Mouse (Mus musculus) thymus, adult 18-20 months (tissue): Measurements from ENCODE around the gene Scgn.

Experiments used
- DNase-seq, 2 experiments: peaks; one replicate each; pipeline ENCODE4 v3.0.0; 2022; ENCODE audit warnings: mixed read lengths in 2 of 2

Gene Scgn

GRCm38 (mm10) chr13:23934211-23934520 lies 56.8 kb downstream of the Scgn start, which contains the start of gene Hist1h2aa:
Gene Hist1h2aa (plus strand): TSS chr13:23934462.
- no peak for DNase-seq

GRCm38 (mm10) chr13:23933421-23934210 lies 57.4 kb downstream of the Scgn start, which contains the start of gene Hist1h2ba:
Gene Hist1h2ba (minus strand): TSS chr13:23934156.
- no peak for DNase-seq

- DNase-seq: no peak
These were observed 60.1 kb downstream of the Scgn start for GRCm38 (mm10) chr13:23930904-23931303.

GRCm38 (mm10) chr13:23930461-23930860 lies 60.6 kb downstream of the Scgn start:
- no peak for DNase-seq

DNA sequence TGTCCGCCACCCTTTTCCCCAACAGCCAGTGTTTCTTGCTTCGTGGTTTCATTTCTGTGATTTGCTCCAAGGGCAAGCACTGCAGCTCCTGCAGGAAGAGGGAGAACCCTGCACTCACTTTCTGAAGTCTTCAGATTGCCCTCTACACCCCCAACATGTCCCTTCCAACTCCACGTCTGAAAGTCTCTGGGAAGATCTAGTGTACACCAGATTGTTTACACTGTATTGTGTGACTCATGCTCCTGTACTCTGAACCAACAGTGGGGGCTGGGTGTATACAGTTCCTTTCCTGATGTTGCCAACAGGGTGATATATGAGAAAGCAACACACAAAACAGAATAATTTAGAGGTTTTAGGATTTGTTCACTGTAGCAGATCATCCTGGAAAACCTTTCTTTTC lies 62.4 kb downstream of the Scgn start:
- no peak for DNase-seq

- DNase-seq: no peak
These were observed 65.2 kb downstream of the Scgn start for GRCm38 (mm10) chr13:23925792-23926191.

- DNase-seq: no peak
These were observed 73.3 kb downstream of the Scgn start for GRCm38 (mm10) chr13:23917674-23918073.

- DNase-seq: no peak
These were observed 74.9 kb downstream of the Scgn start for GRCm38 (mm10) chr13:23916132-23916531.

DNA sequence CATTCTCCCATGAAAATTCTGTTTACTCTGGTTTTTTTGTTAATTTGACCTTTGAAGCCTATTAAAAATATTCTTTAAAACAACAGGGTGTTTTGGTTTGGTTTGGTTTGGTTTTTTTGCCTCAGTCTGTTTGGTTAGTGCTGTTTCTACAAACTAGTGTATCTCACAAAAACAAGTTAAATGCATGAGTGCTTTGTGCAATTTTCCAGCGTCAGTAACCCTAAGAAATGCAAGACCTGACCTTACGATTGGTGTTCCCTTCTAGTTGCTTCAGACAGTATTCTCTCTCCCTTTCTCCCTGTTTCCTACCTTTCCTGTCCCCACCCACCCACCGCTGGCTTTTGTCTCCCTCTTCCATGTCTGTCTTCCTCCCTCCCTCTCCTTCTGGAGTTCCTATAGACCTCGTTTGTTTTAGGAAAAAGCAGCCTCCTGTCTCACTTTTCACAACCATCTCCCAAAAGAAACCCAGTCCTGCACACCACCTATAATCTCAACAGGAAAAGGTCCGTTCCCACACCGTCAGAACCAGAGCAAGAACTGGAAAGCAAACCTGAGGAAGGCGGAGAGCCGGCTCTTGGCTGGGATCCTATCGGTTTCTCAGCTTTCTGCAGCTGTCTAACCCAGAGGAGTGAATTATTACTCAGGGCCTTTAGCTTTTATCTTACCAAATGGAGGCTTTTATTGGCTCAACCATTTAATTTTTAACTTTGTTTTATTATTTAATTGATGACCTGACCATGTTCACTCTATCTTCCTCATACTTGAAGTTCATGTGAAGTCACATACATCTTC lies 76.4 kb downstream of the Scgn start, which contains the start of gene Slc17a4:
Gene Slc17a4, minus strand, starts transcription at position 634 of the 792 bp plus-strand sequence.
- DNase-seq: no peak

- no peak for DNase-seq
These were observed 77.2 kb downstream of the Scgn start for GRCm38 (mm10) chr13:23913791-23914306.

- DNase-seq: no peak
These were observed 79.7 kb downstream of the Scgn start for GRCm38 (mm10) chr13:23911335-23911734.

DNA sequence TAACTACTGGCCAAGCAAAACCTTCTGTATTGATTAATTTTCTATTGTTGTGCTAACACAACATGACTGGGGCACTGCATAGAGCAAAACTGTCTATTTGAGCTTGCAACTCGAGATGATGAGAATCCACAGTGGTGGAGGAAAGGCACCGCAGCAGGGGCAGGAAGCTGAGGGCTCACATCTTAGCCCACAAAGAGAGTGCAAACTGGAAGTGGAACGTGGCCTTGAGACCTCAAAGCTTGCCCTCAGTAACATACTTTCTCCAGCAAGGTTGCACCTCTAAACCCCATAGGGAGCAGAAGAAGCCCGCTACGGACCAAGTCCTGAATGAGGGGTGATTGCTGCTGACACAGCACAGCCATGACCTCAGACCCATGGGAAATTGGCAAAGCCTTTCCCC lies 80.9 kb downstream of the Scgn start:
- DNase-seq: no peak

DNA sequence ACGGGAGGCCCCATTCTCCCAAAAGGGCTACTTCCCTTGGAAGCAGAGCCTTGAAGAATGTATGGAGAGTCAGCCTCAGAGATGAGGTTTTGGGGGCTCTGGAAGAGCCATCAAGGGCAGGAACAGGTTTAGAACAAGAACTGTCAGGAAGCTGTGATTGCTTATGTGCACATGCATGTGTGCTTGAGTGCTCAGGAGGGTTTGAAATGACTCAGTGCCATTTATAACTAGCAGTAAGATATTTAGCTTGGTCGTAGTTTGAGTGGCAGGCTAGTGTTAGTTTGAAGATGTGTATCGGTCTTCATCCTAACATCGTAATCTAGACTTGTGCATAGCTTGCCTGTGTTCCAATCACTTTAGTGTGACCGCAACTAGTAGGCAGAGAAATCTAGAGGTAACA lies 84.1 kb downstream of the Scgn start:
- no peak for DNase-seq
